Mouse (Mus musculus): ENCODE results near the gene Kcnmb4. TPM values are rescaled to one million over a fixed set of nuclear protein-coding genes. Genes with fewer than 3 reads are reported as not detected.

Gene Kcnmb4
- total and polyA plus RNA-seq, 3 experiments = 0.44 TPM; not detected in 2

GRCm38 (mm10) chr10:116447176-116447575 is 26.5 kb downstream of the Kcnmb4 start:
- no peak for TF ChIP-seq CTCF (IDR thresholded peaks at IDR 0.05; ENCODE audit: low read depth, low read length)
- no peak for TF ChIP-seq TAL1 (conservative IDR thresholded peaks at IDR 0.05; ENCODE audit: low read depth, low read length)
- TF ChIP-seq GATA1 (IDR thresholded peaks at IDR 0.05; ENCODE audit: borderline replicate concordance, low read length) = no peak
- TF ChIP-seq POLR2AphosphoS5 (IDR thresholded peaks at IDR 0.05; ENCODE audit: insufficient replicate concordance, low read depth, low read length) = no peak
- no peak for TF ChIP-seq GATA2 (IDR thresholded peaks at IDR 0.05; ENCODE audit: borderline replicate concordance, low read depth, low read length)
- Histone ChIP-seq H3K9me3 (replicated peaks) (peaks cover 58% of the 10 kb centered on the region), H3K4me1 (ENCODE audit: insufficient read depth, low read depth, low read length) (no peaks in the 10 kb centered on the region), H3K4me3 (ENCODE audit: low read depth, low read length) (no peak overlapping the region), H3K27me3 (ENCODE audit: insufficient read depth, low read length) (no peaks in the 10 kb centered on the region; the same call in 1 of the 2 replicates), H3K36me3 (replicated peaks) (no peaks in the 10 kb centered on the region)
- ATAC-seq (ENCODE audit: extremely low read depth, insufficient number of reproducible peaks, low FRiP score, poor library complexity, severe bottlenecking) (no peak), DNase-seq (ENCODE audit: low spot score) (no peak)

- TF ChIP-seq CTCF (IDR thresholded peaks at IDR 0.05; ENCODE audit: low read depth, low read length) = no peak
- no peak for TF ChIP-seq POLR2AphosphoS5 (IDR thresholded peaks at IDR 0.05; ENCODE audit: insufficient replicate concordance, low read depth, low read length)
- TF ChIP-seq GATA1 (IDR thresholded peaks at IDR 0.05; ENCODE audit: borderline replicate concordance, low read length) = no peak
- no peak for TF ChIP-seq TAL1 (conservative IDR thresholded peaks at IDR 0.05; ENCODE audit: low read depth, low read length)
- no peak for TF ChIP-seq GATA2 (IDR thresholded peaks at IDR 0.05; ENCODE audit: borderline replicate concordance, low read depth, low read length)
Measured at GRCm38 (mm10) chr10:116446040-116446439, 27.6 kb downstream of the Kcnmb4 start.

GRCm38 (mm10) chr10:116444826-116445225 is 28.9 kb downstream of the Kcnmb4 start:
- Histone ChIP-seq H3K36me3 (replicated peaks) (no peaks in the 10 kb centered on the region), H3K4me3 (ENCODE audit: low read depth, low read length) (no peak overlapping the region), H3K9me3 (replicated peaks) (peaks cover 62% of the 10 kb centered on the region), H3K27me3 (ENCODE audit: insufficient read depth, low read length) (no peaks in the 10 kb centered on the region), H3K4me1 (ENCODE audit: insufficient read depth, low read depth, low read length) (no peaks in the 10 kb centered on the region)
- TF ChIP-seq CTCF (IDR thresholded peaks at IDR 0.05; ENCODE audit: low read depth, low read length) = no peak
- no peak for TF ChIP-seq POLR2AphosphoS5 (IDR thresholded peaks at IDR 0.05; ENCODE audit: insufficient replicate concordance, low read depth, low read length)
- ATAC-seq (ENCODE audit: extremely low read depth, insufficient number of reproducible peaks, low FRiP score, poor library complexity, severe bottlenecking) = no peak
- no peak for DNase-seq (ENCODE audit: low spot score)

More at GRCm38 (mm10) chr10:116446040-116446439, 27.6 kb downstream of the Kcnmb4 start:
- DNase-seq (ENCODE audit: low spot score) (no peak), ATAC-seq (ENCODE audit: extremely low read depth, insufficient number of reproducible peaks, low FRiP score, poor library complexity, severe bottlenecking) (no peak)
- H3K27me3 ChIP-seq (ENCODE audit: insufficient read depth, low read length) = no peaks in the 10 kb centered on the region; the same call in 1 of the 2 replicates
- no peaks in the 10 kb centered on the region for H3K4me1 ChIP-seq (ENCODE audit: insufficient read depth, low read depth, low read length)
- H3K36me3 ChIP-seq (replicated peaks) = no peaks in the 10 kb centered on the region
- H3K9me3 ChIP-seq (replicated peaks) = peaks cover 58% of the 10 kb centered on the region
- no peak overlapping the region for H3K4me3 ChIP-seq (ENCODE audit: low read depth, low read length)

- Histone ChIP-seq H3K27me3 (ENCODE audit: insufficient read depth, low read length) (no peaks in the 10 kb centered on the region), H3K9me3 (replicated peaks) (peaks cover 64% of the 10 kb centered on the region), H3K4me3 (ENCODE audit: low read depth, low read length) (no peak overlapping the region), H3K4me1 (ENCODE audit: insufficient read depth, low read depth, low read length) (no peaks in the 10 kb centered on the region), H3K36me3 (replicated peaks) (no peaks in the 10 kb centered on the region)
- TF ChIP-seq TAL1 (conservative IDR thresholded peaks at IDR 0.05; ENCODE audit: low read depth, low read length) (no peak), GATA1 (IDR thresholded peaks at IDR 0.05; ENCODE audit: borderline replicate concordance, low read length) (no peak), CTCF (IDR thresholded peaks at IDR 0.05; ENCODE audit: low read depth, low read length) (no peak), GATA2 (IDR thresholded peaks at IDR 0.05; ENCODE audit: borderline replicate concordance, low read depth, low read length) (no peak), POLR2AphosphoS5 (IDR thresholded peaks at IDR 0.05; ENCODE audit: insufficient replicate concordance, low read depth, low read length) (no peak)
- ATAC-seq (ENCODE audit: extremely low read depth, insufficient number of reproducible peaks, low FRiP score, poor library complexity, severe bottlenecking) = no peak
- DNase-seq (ENCODE audit: low spot score) = no peak
Measured at GRCm38 (mm10) chr10:116444371-116444770, 29.3 kb downstream of the Kcnmb4 start.

GRCm38 (mm10) chr10:116440946-116441345 is 32.7 kb downstream of the Kcnmb4 start:
- ATAC-seq (ENCODE audit: extremely low read depth, insufficient number of reproducible peaks, low FRiP score, poor library complexity, severe bottlenecking) (no peak), DNase-seq (ENCODE audit: low spot score) (no peak)
- H3K36me3 ChIP-seq (replicated peaks) = no peaks in the 10 kb centered on the region
- H3K9me3 ChIP-seq (replicated peaks) = peaks cover 70% of the 10 kb centered on the region
- no peak for TF ChIP-seq CTCF (IDR thresholded peaks at IDR 0.05; ENCODE audit: low read depth, low read length)
- TF ChIP-seq GATA2 (IDR thresholded peaks at IDR 0.05; ENCODE audit: borderline replicate concordance, low read depth, low read length) = no peak
- no peak for TF ChIP-seq GATA1 (IDR thresholded peaks at IDR 0.05; ENCODE audit: borderline replicate concordance, low read length)
- no peak overlapping the region for H3K4me3 ChIP-seq (ENCODE audit: low read depth, low read length)
- H3K4me1 ChIP-seq (ENCODE audit: insufficient read depth, low read depth, low read length) = no peaks in the 10 kb centered on the region
- H3K27me3 ChIP-seq (ENCODE audit: insufficient read depth, low read length) = no peaks in the 10 kb centered on the region

GRCm38 (mm10) chr10:116440088-116440487 is 33.6 kb downstream of the Kcnmb4 start:
- Histone ChIP-seq H3K36me3 (replicated peaks) (no peaks in the 10 kb centered on the region), H3K9me3 (replicated peaks) (peaks cover 71% of the 10 kb centered on the region), H3K4me1 (ENCODE audit: insufficient read depth, low read depth, low read length) (no peaks in the 10 kb centered on the region), H3K4me3 (ENCODE audit: low read depth, low read length) (no peak overlapping the region), H3K27me3 (ENCODE audit: insufficient read depth, low read length) (no peaks in the 10 kb centered on the region)
- no peak for TF ChIP-seq GATA1 (IDR thresholded peaks at IDR 0.05; ENCODE audit: borderline replicate concordance, low read length)
- TF ChIP-seq POLR2AphosphoS5 (IDR thresholded peaks at IDR 0.05; ENCODE audit: insufficient replicate concordance, low read depth, low read length) = no peak
- no peak for TF ChIP-seq CTCF (IDR thresholded peaks at IDR 0.05; ENCODE audit: low read depth, low read length)
- TF ChIP-seq TAL1 (conservative IDR thresholded peaks at IDR 0.05; ENCODE audit: low read depth, low read length) = no peak
- no peak for TF ChIP-seq GATA2 (IDR thresholded peaks at IDR 0.05; ENCODE audit: borderline replicate concordance, low read depth, low read length)
- no peak for ATAC-seq (ENCODE audit: extremely low read depth, insufficient number of reproducible peaks, low FRiP score, poor library complexity, severe bottlenecking)
- DNase-seq (ENCODE audit: low spot score) = no peak

- H3K36me3 ChIP-seq (replicated peaks) = no peaks in the 10 kb centered on the region
- DNase-seq (ENCODE audit: low spot score) (no peak), ATAC-seq (ENCODE audit: extremely low read depth, insufficient number of reproducible peaks, low FRiP score, poor library complexity, severe bottlenecking) (no peak)
- H3K9me3 ChIP-seq (replicated peaks) = peaks cover 52% of the 10 kb centered on the region
- H3K4me3 ChIP-seq (ENCODE audit: low read depth, low read length) = no peak overlapping the region
- no peaks in the 10 kb centered on the region for H3K4me1 ChIP-seq (ENCODE audit: insufficient read depth, low read depth, low read length)
- H3K27me3 ChIP-seq (ENCODE audit: insufficient read depth, low read length) = no peaks in the 10 kb centered on the region
- TF ChIP-seq GATA1 (IDR thresholded peaks at IDR 0.05; ENCODE audit: borderline replicate concordance, low read length) = no peak
- TF ChIP-seq POLR2AphosphoS5 (IDR thresholded peaks at IDR 0.05; ENCODE audit: insufficient replicate concordance, low read depth, low read length) = no peak
Measured at GRCm38 (mm10) chr10:116435455-116435854, 38.2 kb downstream of the Kcnmb4 start.

All from G1E (cell line).